Mouse (Mus musculus) spleen, adult 2 months (tissue): ENCODE results near the gene Fbxo30. TPM values are rescaled to one million over a fixed set of nuclear protein-coding genes. Genes with fewer than 3 reads are reported as not detected.
"Not testable (repeated sequence)": the region's sequence is repeated elsewhere in the genome, so short reads cannot be mapped to it uniquely, and the experiment has no call there.

Experiments
- DNase-seq, 2 experiments: peaks; one replicate each; pipeline versions ENCODE4 v3.0.0 to v3.0.0-alpha.2; 2012 to 2021; ENCODE audit warnings: low spot score in 2 of 2, low read depth in 1 of 2
- H3K27ac ChIP-seq: fragments of 200-500 bp; 2 replicates; pipeline ENCODE4 v1.5.1; 2012; ENCODE audit warnings: low read length, inconsistent platforms; ENCODE audit not compliant: insufficient read depth
- H3K27me3 ChIP-seq: fragments of 200-500 bp; 2 replicates; pipeline ENCODE4 v1.6.1; 2012; ENCODE audit warnings: mild to moderate bottlenecking, moderate library complexity, low read length, inconsistent platforms; ENCODE audit not compliant: control insufficient read depth, insufficient read depth
- H3K36me3 ChIP-seq: fragments of 200-500 bp; 2 replicates; pipeline ENCODE4 v1.6.1; 2012; ENCODE audit warnings: mild to moderate bottlenecking, low read length, inconsistent platforms; ENCODE audit not compliant: control insufficient read depth, insufficient read depth
- H3K4me1 ChIP-seq: fragments of 200-500 bp; 2 replicates; pipeline ENCODE4 v1.6.1; 2011; ENCODE audit warnings: inconsistent platforms; ENCODE audit not compliant: control insufficient read depth, insufficient read depth, insufficient read length
- H3K4me3 ChIP-seq: fragments of 200-500 bp; 2 replicates; pipeline ENCODE4 v1.5.1; 2011; ENCODE audit warnings: mild to moderate bottlenecking, inconsistent platforms; ENCODE audit not compliant: insufficient read depth, insufficient read length; ENCODE audit errors: extremely low read depth
- CTCF ChIP-seq: fragments of 200-500 bp; IDR thresholded peaks from 2 replicates; pipeline ENCODE4 v1.5.1; 2011; ENCODE audit warnings: mild to moderate bottlenecking, inconsistent platforms; ENCODE audit not compliant: insufficient read depth, insufficient read length, insufficient replicate concordance; ENCODE audit errors: extremely low read depth
- POLR2A ChIP-seq: fragments of 200-500 bp; IDR thresholded peaks from 2 replicates; pipeline ENCODE4 v1.6.1; 2011; ENCODE audit warnings: low read depth, low read length, inconsistent platforms
- WGBS: fragments of 180-500 bp; shearing (Covaris S2); methylation state at CpG from one replicate; pipeline ENCODE4 v1.1.7; 2018; 5-methylcytosine and 5-hydroxymethylcytosine counted together
- polyA plus RNA-seq: library from polyadenylated mRNA; depleted of rRNA; stranded (reverse); fragments of >200 nt; gene quantifications from 2 replicates; pipeline ENCODE4 v1.2.3, GENCODE M21; 2012; rRNA removed

Fbxo30 gene
- 1.5 and 2.6 TPM in 2 replicates for polyA plus RNA-seq

GRCm38 (mm10) chr10:11280578-11281463, at the start of gene Fbxo30:
TSS of gene Fbxo30 (plus strand) at chr10:11281330.
- Histone ChIP-seq H3K4me3 (peak within 1 kb of the TSS; percentile 98), H3K36me3 (no peaks in the 10 kb centered on the region), H3K4me1 (no peaks in the 10 kb centered on the region), H3K27me3 (peaks cover 9% of the 10 kb centered on the region; the same call in 1 of the 2 replicates), H3K27ac (peak within 1 kb of the TSS; percentile 99)
- peak; percentile 21; the same call in 1 of the 2 replicates for TF ChIP-seq CTCF
- TF ChIP-seq POLR2A, result peak; percentile 42; the same call in 1 of the 2 replicates
- DNase-seq, result peak; percentile 66 to 81
- WGBS, result 1% methylated on average over 89 of the region's 93 CpGs

GRCm38 (mm10) chr10:11233208-11233607, 47.9 kb upstream of the Fbxo30 start:
- Histone ChIP-seq H3K4me3 (no peak overlapping the region), H3K4me1 (no peaks in the 10 kb centered on the region), H3K27me3 (no peaks in the 10 kb centered on the region), H3K36me3 (no peaks in the 10 kb centered on the region), H3K27ac (no peak overlapping the region)
- no peak for DNase-seq
- 71% methylated on average over 3 of the region's 3 CpGs for WGBS
- TF ChIP-seq POLR2A (no peak), CTCF (no peak)

- WGBS, result 87% methylated on average over 3 of the region's 3 CpGs
- not testable (repeated sequence) for H3K4me3 ChIP-seq, H3K36me3 ChIP-seq, H3K27ac ChIP-seq, H3K4me1 ChIP-seq, DNase-seq, H3K27me3 ChIP-seq
Measured at GRCm38 (mm10) chr10:11242988-11243387, 38.1 kb upstream of the Fbxo30 start.

- TF ChIP-seq POLR2A (no peak), CTCF (no peak)
Measured at GRCm38 (mm10) chr10:11248210-11248609, 32.9 kb upstream of the Fbxo30 start.

GRCm38 (mm10) chr10:11250247-11250997, 30.7 kb upstream of the Fbxo30 start:
- Histone ChIP-seq H3K4me3 (no peak overlapping the region), H3K27me3 (no peaks in the 10 kb centered on the region), H3K36me3 (no peaks in the 10 kb centered on the region), H3K4me1 (no peaks in the 10 kb centered on the region), H3K27ac (no peak overlapping the region)
- DNase-seq, result no peak
- TF ChIP-seq CTCF, result no peak
- no peak for TF ChIP-seq POLR2A
- 73% methylated on average over 2 of the region's 2 CpGs for WGBS

More at GRCm38 (mm10) chr10:11248210-11248609, 32.9 kb upstream of the Fbxo30 start:
- Histone ChIP-seq H3K36me3 (no peaks in the 10 kb centered on the region), H3K27ac (no peak overlapping the region), H3K27me3 (no peaks in the 10 kb centered on the region), H3K4me3 (no peak overlapping the region), H3K4me1 (no peaks in the 10 kb centered on the region)
- no peak for DNase-seq
- 86% methylated on average over 3 of the region's 3 CpGs for WGBS

- not testable (repeated sequence) for DNase-seq, H3K4me3 ChIP-seq, H3K36me3 ChIP-seq, H3K27ac ChIP-seq, H3K27me3 ChIP-seq, H3K4me1 ChIP-seq
- 81% methylated on average over 4 of the region's 4 CpGs for WGBS
Measured at GRCm38 (mm10) chr10:11253581-11253980, 27.5 kb upstream of the Fbxo30 start.

GRCm38 (mm10) chr10:11260119-11260518, 21.0 kb upstream of the Fbxo30 start:
- no peak for DNase-seq
- no peak overlapping the region for H3K27ac ChIP-seq
- TF ChIP-seq POLR2A (no peak), CTCF (no peak)
- H3K27me3 ChIP-seq, result no peaks in the 10 kb centered on the region
- H3K4me3 ChIP-seq, result no peak overlapping the region
- H3K36me3 ChIP-seq, result no peaks in the 10 kb centered on the region
- H3K4me1 ChIP-seq, result no peaks in the 10 kb centered on the region

GRCm38 (mm10) chr10:11262292-11262691, 18.8 kb upstream of the Fbxo30 start:
- not testable (repeated sequence) for H3K27ac ChIP-seq, H3K27me3 ChIP-seq, H3K4me3 ChIP-seq, H3K4me1 ChIP-seq, H3K36me3 ChIP-seq, DNase-seq
- WGBS, result 72% methylated on average over 2 of the region's 2 CpGs

GRCm38 (mm10) chr10:11263795-11264194, 17.3 kb upstream of the Fbxo30 start:
- not testable (repeated sequence) for H3K4me3 ChIP-seq, H3K27me3 ChIP-seq, H3K27ac ChIP-seq, DNase-seq, H3K36me3 ChIP-seq, H3K4me1 ChIP-seq
- 85% methylated on average over 2 of the region's 2 CpGs for WGBS
